Mouse (Mus musculus) embryonic facial prominence, embryonic 11.5 days (tissue): ENCODE data around the gene Tmigd3. TPM values are rescaled to one million over a fixed set of nuclear protein-coding genes. Genes with fewer than 3 reads are reported as not detected.

Experiments used
- ATAC-seq: fragments of 200-750 bp; cut with Nextera tagmentation; replicated peaks from 2 replicates; pipeline ENCODE4 v1.8.0; 2017; ENCODE audit warnings: low read depth; ENCODE audit not compliant: insufficient number of reproducible peaks, low FRiP score, low TSS enrichment
- DNase-seq: peaks from one replicate; pipeline ENCODE4 v3.0.0-alpha.2; 2015; ENCODE audit warnings: low spot score
- H3K27ac ChIP-seq: fragments of 300-500 bp; sonication (generic); replicated peaks from 2 replicates; pipeline ENCODE4 v1.5.1; 2014; ENCODE audit warnings: mild to moderate bottlenecking, low read depth, low read length, control low read depth
- H3K27me3 ChIP-seq: fragments of 300-500 bp; sonication (generic); 2 replicates; pipeline ENCODE4 v1.6.1; 2014; ENCODE audit warnings: mild to moderate bottlenecking, low read length, moderate library complexity, mixed read lengths; ENCODE audit not compliant: control insufficient read depth, insufficient read depth
- H3K36me3 ChIP-seq: fragments of 300-500 bp; sonication (generic); replicated peaks from 2 replicates; pipeline ENCODE4 v1.6.1; 2014; ENCODE audit warnings: low read depth, mild to moderate bottlenecking, low read length, moderate library complexity, mixed read lengths; ENCODE audit not compliant: control insufficient read depth, insufficient read depth
- H3K4me1 ChIP-seq: fragments of 300-500 bp; sonication (generic); 2 replicates; pipeline ENCODE4 v1.6.1; 2014; ENCODE audit warnings: low read length, mixed read lengths; ENCODE audit not compliant: control insufficient read depth, insufficient read depth
- H3K4me2 ChIP-seq: fragments of 300-500 bp; sonication (generic); 2 replicates; pipeline ENCODE4 v1.6.1; 2014; ENCODE audit warnings: low read depth, mild to moderate bottlenecking, control low read depth, low read length, moderate library complexity
- H3K4me3 ChIP-seq: fragments of 300-500 bp; sonication (generic); 2 replicates; pipeline ENCODE4 v1.5.1; 2014; ENCODE audit warnings: low read depth, low read length, control low read depth
- H3K9ac ChIP-seq: fragments of 300-500 bp; sonication (generic); replicated peaks from 2 replicates; pipeline ENCODE4 v1.6.1; 2014; ENCODE audit warnings: mild to moderate bottlenecking, control low read depth, low read length
- H3K9me3 ChIP-seq: fragments of 300-500 bp; sonication (generic); replicated peaks from 2 replicates; pipeline ENCODE4 v1.6.1; 2016; ENCODE audit warnings: mild to moderate bottlenecking, low read length, inconsistent platforms, mixed read lengths; ENCODE audit not compliant: control insufficient read depth
- WGBS: fragments of 180-500 bp; shearing (Covaris S2); extraction: QIAGEN DNeasy Blood & Tissue Kit; methylation state at CpG from one replicate; pipeline ENCODE4 v1.1.7; 2014; 5-methylcytosine and 5-hydroxymethylcytosine counted together
- polyA plus RNA-seq: library from polyadenylated mRNA; unstranded; fragments of >200 nt; fragmentation: Nextera tagmentation; extraction: Ambion mirVana; gene quantifications from 2 replicates; pipeline ENCODE4 v1.2.1, GENCODE M21; 2014

Gene Tmigd3
- polyA plus RNA-seq, 1 experiment from 2014 or later: not detected

GRCm38 (mm10) chr3:105864123-105864522 is 6.6 kb upstream of the Tmigd3 start:
- DNase-seq: no peak
- ATAC-seq: no peak
- no peak overlapping the region for H3K27ac ChIP-seq
- H3K9ac ChIP-seq: no peak overlapping the region
- H3K4me1 ChIP-seq: no peaks in the 10 kb centered on the region
- H3K4me2 ChIP-seq: no peak overlapping the region
- no peaks in the 10 kb centered on the region for H3K27me3 ChIP-seq
- 79% methylated on average over 1 of the region's 1 CpGs for WGBS
- H3K9me3 ChIP-seq: no peaks in the 10 kb centered on the region
- no peaks in the 10 kb centered on the region for H3K36me3 ChIP-seq
- no peak overlapping the region for H3K4me3 ChIP-seq

- no peaks in the 10 kb centered on the region for H3K4me1 ChIP-seq
- no peak for DNase-seq
- no peaks in the 10 kb centered on the region for H3K9me3 ChIP-seq
- H3K27ac ChIP-seq: no peak overlapping the region
- 78% methylated on average over 9 of the region's 9 CpGs for WGBS
- no peak for ATAC-seq
- H3K4me3 ChIP-seq: no peak overlapping the region
- H3K9ac ChIP-seq: no peak overlapping the region
- no peak overlapping the region for H3K4me2 ChIP-seq
- H3K36me3 ChIP-seq: no peaks in the 10 kb centered on the region
- H3K27me3 ChIP-seq: no peaks in the 10 kb centered on the region
Measured at GRCm38 (mm10) chr3:105865122-105865521, 5.6 kb upstream of the Tmigd3 start.

- DNase-seq (no peak), ATAC-seq (no peak)
- H3K27ac ChIP-seq: no peak overlapping the region
- no peaks in the 10 kb centered on the region for H3K9me3 ChIP-seq
- no peak overlapping the region for H3K9ac ChIP-seq
- H3K4me2 ChIP-seq: no peak overlapping the region
- no peaks in the 10 kb centered on the region for H3K36me3 ChIP-seq
- H3K27me3 ChIP-seq: no peaks in the 10 kb centered on the region
- H3K4me3 ChIP-seq: no peak overlapping the region
- 73% methylated on average over 2 of the region's 2 CpGs for WGBS
- no peaks in the 10 kb centered on the region for H3K4me1 ChIP-seq
Measured at GRCm38 (mm10) chr3:105868135-105868534, 2.6 kb upstream of the Tmigd3 start.

GRCm38 (mm10) chr3:105872034-105872433 is 1.3 kb downstream of the Tmigd3 start:
- 64% methylated on average over 6 of the region's 6 CpGs for WGBS
- Histone ChIP-seq H3K36me3 (no peaks in the 10 kb centered on the region), H3K27me3 (no peaks in the 10 kb centered on the region), H3K27ac (no peak overlapping the region), H3K9me3 (no peaks in the 10 kb centered on the region), H3K4me1 (no peaks in the 10 kb centered on the region), H3K4me2 (no peak overlapping the region), H3K9ac (no peak overlapping the region), H3K4me3 (no peak overlapping the region)
- no peak for ATAC-seq
- DNase-seq: no peak

GRCm38 (mm10) chr3:105872579-105872978 is 1.9 kb downstream of the Tmigd3 start:
- H3K27ac ChIP-seq: no peak overlapping the region

GRCm38 (mm10) chr3:105873451-105874445 is 3.0 kb downstream of the Tmigd3 start:
- Histone ChIP-seq H3K4me3 (no peak overlapping the region), H3K36me3 (no peaks in the 10 kb centered on the region), H3K27ac (no peak overlapping the region), H3K4me1 (no peaks in the 10 kb centered on the region), H3K9ac (no peak overlapping the region), H3K4me2 (no peak overlapping the region), H3K27me3 (no peaks in the 10 kb centered on the region), H3K9me3 (no peaks in the 10 kb centered on the region)
- WGBS: 74% methylated on average over 6 of the region's 6 CpGs
- DNase-seq (no peak), ATAC-seq (no peak)

More at GRCm38 (mm10) chr3:105872579-105872978, 1.9 kb downstream of the Tmigd3 start:
- no peaks in the 10 kb centered on the region for H3K9me3 ChIP-seq
- H3K4me1 ChIP-seq: no peaks in the 10 kb centered on the region
- no peak overlapping the region for H3K4me3 ChIP-seq
- DNase-seq (no peak), ATAC-seq (no peak)
- no peaks in the 10 kb centered on the region for H3K27me3 ChIP-seq
- no peaks in the 10 kb centered on the region for H3K36me3 ChIP-seq
- H3K4me2 ChIP-seq: no peak overlapping the region
- 58% methylated on average over 3 of the region's 3 CpGs for WGBS
- H3K9ac ChIP-seq: no peak overlapping the region

GRCm38 (mm10) chr3:105876022-105876421 is 5.3 kb downstream of the Tmigd3 start:
- no peaks in the 10 kb centered on the region for H3K36me3 ChIP-seq
- no peak overlapping the region for H3K4me3 ChIP-seq
- no peak for ATAC-seq
- no peaks in the 10 kb centered on the region for H3K4me1 ChIP-seq
- no peak for DNase-seq
- 71% methylated on average over 5 of the region's 5 CpGs for whole genome bisulfite sequencing
- no peak overlapping the region for H3K9ac ChIP-seq
- no peak overlapping the region for H3K4me2 ChIP-seq
- H3K27ac ChIP-seq: no peak overlapping the region
- no peaks in the 10 kb centered on the region for H3K27me3 ChIP-seq
- no peaks in the 10 kb centered on the region for H3K9me3 ChIP-seq

GRCm38 (mm10) chr3:105877252-105877803 is 6.6 kb downstream of the Tmigd3 start:
- H3K27ac ChIP-seq: no peak overlapping the region
- H3K4me3 ChIP-seq: no peak overlapping the region
- no peaks in the 10 kb centered on the region for H3K9me3 ChIP-seq
- DNase-seq (no peak), ATAC-seq (no peak)
- WGBS: 89% methylated on average over 6 of the region's 6 CpGs
- H3K27me3 ChIP-seq: no peaks in the 10 kb centered on the region
- H3K4me1 ChIP-seq: no peaks in the 10 kb centered on the region
- H3K9ac ChIP-seq: no peak overlapping the region
- H3K4me2 ChIP-seq: no peak overlapping the region
- no peaks in the 10 kb centered on the region for H3K36me3 ChIP-seq
